Mouse (Mus musculus) CD4-positive, CD25-positive, alpha-beta regulatory T cell, adult 4 months (primary cell): ENCODE results near the gene Gpd2. TPM values are rescaled to one million over a fixed set of nuclear protein-coding genes. Genes with fewer than 3 reads are reported as not detected.

Source experiments
- ATAC-seq: one replicate; pipeline ENCODE4 v1.8.0; 2017
- polyA plus RNA-seq, 2 experiments: library from polyadenylated mRNA; unstranded; fragments of 100-300 nt; shearing (Covaris generic); gene quantifications; one replicate each; pipeline ENCODE4 v1.2.1; 2017

Gene Gpd2
- 10 to 100 TPM; 17.5 TPM for polyA plus RNA-seq

- no peak for ATAC-seq
These were observed at the start of gene Gpd2 for GRCm38 (mm10) chr2:57237475-57237919. TSS of gene Gpd2 (plus strand) at chr2:57237635.

GRCm38 (mm10) chr2:57188237-57188636 is 49.2 kb upstream of the Gpd2 start:
- ATAC-seq: no peak

GRCm38 (mm10) chr2:57190884-57191283 is 46.6 kb upstream of the Gpd2 start:
- no peak for ATAC-seq

GRCm38 (mm10) chr2:57199046-57199445 is 38.4 kb upstream of the Gpd2 start:
- ATAC-seq: no peak

GRCm38 (mm10) chr2:57208472-57209083 is 28.9 kb upstream of the Gpd2 start:
- ATAC-seq: no peak

GRCm38 (mm10) chr2:57211049-57212001 is 26.1 kb upstream of the Gpd2 start:
- ATAC-seq: no peak

- no peak for ATAC-seq
These were observed 24.1 kb upstream of the Gpd2 start for GRCm38 (mm10) chr2:57213364-57213763.

- no peak for ATAC-seq
These were observed 14.0 kb upstream of the Gpd2 start for GRCm38 (mm10) chr2:57223288-57224026.

GRCm38 (mm10) chr2:57225236-57225635 is 12.2 kb upstream of the Gpd2 start:
- ATAC-seq: no peak

- ATAC-seq: no peak
These were observed 10.0 kb upstream of the Gpd2 start for GRCm38 (mm10) chr2:57227425-57227824.

- no peak for ATAC-seq
These were observed 7.7 kb upstream of the Gpd2 start for GRCm38 (mm10) chr2:57229647-57230240.

- ATAC-seq: no peak
These were observed 6.0 kb upstream of the Gpd2 start for GRCm38 (mm10) chr2:57231432-57231831.

GRCm38 (mm10) chr2:57232328-57232727 is 5.1 kb upstream of the Gpd2 start:
- ATAC-seq: no peak

GRCm38 (mm10) chr2:57236246-57236645 is 1.2 kb upstream of the Gpd2 start:
- ATAC-seq: no peak

GRCm38 (mm10) chr2:57237026-57237425 is 409 bp upstream of the Gpd2 start:
- no peak for ATAC-seq

- peak; percentile 59 for ATAC-seq
These were observed 632 bp downstream of the Gpd2 start for GRCm38 (mm10) chr2:57237920-57238613.

GRCm38 (mm10) chr2:57238614-57239165 is 1.3 kb downstream of the Gpd2 start:
- ATAC-seq: peak; percentile 88

- ATAC-seq: no peak
These were observed 1.9 kb downstream of the Gpd2 start for GRCm38 (mm10) chr2:57239356-57239755.

GRCm38 (mm10) chr2:57243987-57244386 is 6.6 kb downstream of the Gpd2 start:
- ATAC-seq: no peak

GRCm38 (mm10) chr2:57245721-57246328 is 8.4 kb downstream of the Gpd2 start:
- ATAC-seq: no peak

- ATAC-seq: no peak
These were observed 12.7 kb downstream of the Gpd2 start for GRCm38 (mm10) chr2:57250113-57250512.
